Mouse (Mus musculus) left cerebral cortex, adult 2 months (tissue): ENCODE data around the gene Polr2h. TPM values are rescaled to one million over a fixed set of nuclear protein-coding genes. Genes with fewer than 3 reads are reported as not detected.

Experiments used
- DNase-seq, 2 experiments: peaks; one replicate each; pipeline ENCODE4 v3.0.0; 2021 to 2022; ENCODE audit warnings: low spot score in 2 of 2, mixed read lengths in 1 of 2; ENCODE audit errors: extremely low spot score in 1 of 2
- H3K27ac ChIP-seq: fragments of 200-600 bp; 2 replicates; pipeline ENCODE4 v1.8.1; 2022
- H3K4me3 ChIP-seq: fragments of 200-600 bp; 2 replicates; pipeline ENCODE4 v1.8.1; 2022
- CTCF ChIP-seq: fragments of 200-600 bp; IDR thresholded peaks from 2 replicates; pipeline ENCODE4 v1.8.1; 2022; ENCODE audit warnings: antibody characterized with exemption, mild to moderate bottlenecking, moderate library complexity
- intact Hi-C: fragments of 180-260 bp; cut with DNase I; formaldehyde crosslinking; loops from one replicate; pipeline ENCODE4 v1.15.1; 2025
- total RNA-seq, 2 experiments: library from RNA; stranded (reverse); gene quantifications; 2 replicates each; pipeline ENCODE4 v1.2.3; 2021

Polr2h gene
- total RNA-seq, 2 experiments from 2014 or later: 22.5 to 28.6 TPM

DNA sequence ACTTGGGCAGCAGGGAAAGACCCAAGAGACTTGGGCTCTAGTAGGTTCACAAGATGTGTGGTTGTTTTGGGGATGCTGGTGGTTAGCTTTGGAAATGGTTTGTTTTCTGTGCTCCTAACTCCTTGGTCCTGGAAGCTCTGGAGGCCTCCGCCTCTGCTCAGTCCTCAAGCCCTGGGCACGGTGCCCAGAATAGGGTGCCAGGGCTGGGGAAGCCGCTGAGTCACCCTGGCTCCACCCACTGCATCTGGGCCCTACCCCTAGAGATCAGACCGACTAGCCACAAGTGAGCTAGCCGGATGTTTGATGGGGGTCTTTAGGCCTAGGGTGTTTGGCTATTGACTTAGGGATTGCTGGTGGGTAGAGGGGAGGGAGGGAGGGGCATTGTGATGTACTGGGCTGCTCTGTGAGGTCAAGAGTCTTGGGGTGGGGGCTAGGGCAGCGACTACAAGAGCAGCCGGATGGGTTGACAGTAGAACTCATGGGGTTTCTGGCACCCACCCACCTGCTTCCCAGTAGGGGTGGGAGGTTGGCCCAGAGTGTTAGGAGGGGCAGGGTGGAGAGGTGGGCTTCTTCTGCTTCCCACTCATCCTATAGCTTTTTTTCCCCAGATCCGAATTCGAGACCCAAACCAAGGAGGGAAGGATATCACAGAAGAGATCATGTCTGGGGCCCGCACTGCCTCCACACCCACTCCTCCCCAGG is 39.3 kb upstream of the Polr2h start:
- Histone ChIP-seq H3K4me3 (no peak overlapping the region), H3K27ac (peak overlapping the region; percentile 53)
- peak; percentile 76 to 80 for DNase-seq
- no peak for TF ChIP-seq CTCF
- intact Hi-C loops: loop anchor here (2.0 kb wide), 1 partner anchor 15 kb away; the partner anchor contains the start of gene Fam131a

DNA sequence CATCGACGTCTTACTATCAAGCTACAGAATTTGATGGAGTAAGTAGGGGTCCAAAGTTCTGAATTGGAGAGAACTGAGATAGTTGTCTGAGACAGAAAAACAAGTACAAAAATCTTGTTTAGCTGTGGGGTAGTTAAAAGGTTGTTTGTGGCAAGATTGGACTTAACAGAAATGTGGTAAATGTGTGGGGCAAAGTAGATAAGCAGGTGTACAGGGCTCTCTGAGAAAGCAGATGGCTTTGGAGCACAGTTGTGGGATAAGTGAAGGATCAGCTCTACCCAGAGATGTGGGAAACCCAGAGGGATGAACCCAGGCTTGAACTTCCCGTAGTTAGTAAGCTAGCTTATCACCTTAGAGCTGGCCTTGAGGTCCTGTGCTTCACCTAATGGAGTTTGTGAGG is 26.7 kb upstream of the Polr2h start:
- no peak for TF ChIP-seq CTCF

DNA sequence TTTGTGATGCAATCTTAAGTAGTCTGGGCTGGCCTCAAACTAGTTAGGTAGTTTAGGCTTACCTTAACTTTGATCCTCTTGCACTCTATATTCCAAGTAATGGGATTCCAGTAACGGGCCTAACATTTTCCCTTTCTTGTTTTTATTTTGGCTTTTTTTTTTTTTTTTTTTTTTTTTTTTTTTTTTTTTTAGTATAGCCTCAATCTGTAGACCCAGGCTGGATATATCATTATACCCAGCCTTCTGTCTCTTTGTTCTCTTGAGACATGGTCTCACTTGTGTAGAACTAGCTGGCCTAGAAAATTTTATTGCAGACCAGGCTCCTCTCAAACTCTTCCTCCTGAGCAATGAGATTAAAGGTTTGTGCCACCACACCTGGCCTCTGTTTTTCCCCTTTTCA is 25.8 kb upstream of the Polr2h start:
- DNase-seq: no peak
- H3K4me3 ChIP-seq: no peak overlapping the region
- intact Hi-C loops: loop anchor here (2.0 kb wide), 1 partner anchor 13 kb away; no protein-coding TSS in a partner anchor
- no peak for TF ChIP-seq CTCF
- H3K27ac ChIP-seq: no peak overlapping the region

More for the DNA sequence above, 26.7 kb upstream of the Polr2h start:
- intact Hi-C loops: no loop called here
- Histone ChIP-seq H3K27ac (no peak overlapping the region), H3K4me3 (no peak overlapping the region)
- DNase-seq: no peak

DNA sequence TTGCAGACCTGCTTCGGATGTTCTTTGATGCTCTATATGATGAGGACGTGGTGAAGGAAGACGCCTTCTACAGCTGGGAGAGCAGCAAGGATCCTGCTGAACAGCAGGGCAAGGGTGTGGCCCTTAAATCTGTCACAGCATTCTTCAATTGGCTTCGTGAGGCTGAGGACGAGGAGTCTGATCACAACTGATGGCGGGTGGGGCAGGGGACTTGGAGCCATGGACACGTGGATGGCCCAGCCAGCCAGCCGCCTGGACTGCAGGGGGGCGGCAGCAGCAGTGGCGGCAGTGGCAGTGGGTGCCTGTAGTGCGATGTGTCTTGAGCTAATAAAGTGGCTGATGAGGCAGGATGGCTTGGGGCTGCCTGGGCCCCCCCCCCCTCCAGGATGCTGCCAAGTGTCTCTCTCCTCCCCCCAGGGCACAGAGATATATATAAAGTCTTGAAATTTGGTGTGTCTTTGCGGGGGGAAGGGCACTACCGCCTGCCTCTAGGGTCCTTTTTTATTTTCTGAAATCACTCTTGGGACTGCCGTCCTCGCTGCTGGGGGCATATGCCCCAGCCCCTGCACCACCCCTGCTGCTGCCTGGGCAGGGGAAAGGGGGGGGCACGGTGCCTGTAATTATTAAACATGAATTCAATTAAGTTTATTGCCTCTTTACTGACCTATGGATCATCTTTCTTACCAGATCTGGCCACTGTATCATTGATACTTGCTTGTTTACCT is 25.1 kb upstream of the Polr2h start:
- peak in 1 of 2 experiments; percentile 26 for DNase-seq
- peak overlapping the region; percentile 72; the same call in 1 of the 2 replicates for H3K4me3 ChIP-seq

DNA sequence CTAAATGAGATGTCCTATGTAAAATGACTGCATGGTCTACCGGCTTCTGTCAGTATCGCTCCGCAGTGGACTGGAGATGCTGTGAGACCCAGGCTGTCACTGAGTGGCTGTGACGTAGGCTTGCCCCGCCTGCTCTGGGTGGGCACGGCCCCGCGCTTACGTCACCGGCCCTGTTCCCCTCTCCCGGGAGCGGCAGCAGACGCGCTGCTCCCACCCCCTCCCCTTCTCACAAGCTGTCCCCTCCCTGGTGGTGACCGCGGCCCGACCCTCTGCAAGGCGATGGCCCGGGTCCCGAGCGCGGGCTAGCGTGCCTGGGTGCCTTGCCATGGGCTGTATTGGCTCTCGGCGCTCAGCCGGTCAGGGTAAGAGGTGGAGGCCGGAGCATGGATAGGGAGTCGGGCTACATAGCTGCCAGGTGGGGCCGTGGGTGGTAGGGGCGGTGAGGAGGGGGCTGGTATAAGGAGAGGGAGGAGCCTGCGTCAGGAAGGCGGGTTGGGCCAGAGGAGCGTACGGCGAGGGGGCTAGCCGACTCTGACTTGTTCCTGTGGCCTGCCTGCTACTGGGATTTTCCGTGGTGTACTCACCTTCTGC is 24.3 kb upstream of the Polr2h start, which contains the start of gene Fam131a:
Gene Fam131a (plus strand): TSS at position 131 of the 591 bp plus-strand sequence.
- H3K27ac ChIP-seq: peak within 1 kb of the TSS; percentile 88
- TF ChIP-seq CTCF: no peak
- peak within 1 kb of the TSS; percentile 72 for H3K4me3 ChIP-seq
- peak; percentile 93 to 94 for DNase-seq
- intact Hi-C loops: loop anchor here (2.0 kb wide), 1 partner anchor 14 kb away; no protein-coding TSS in a partner anchor

More for the DNA sequence above, 25.1 kb upstream of the Polr2h start:
- TF ChIP-seq CTCF: no peak
- peak overlapping the region; percentile 88 for H3K27ac ChIP-seq
- intact Hi-C loops: loop anchor here (2.0 kb wide), 1 partner anchor 14 kb away; no protein-coding TSS in a partner anchor

DNA sequence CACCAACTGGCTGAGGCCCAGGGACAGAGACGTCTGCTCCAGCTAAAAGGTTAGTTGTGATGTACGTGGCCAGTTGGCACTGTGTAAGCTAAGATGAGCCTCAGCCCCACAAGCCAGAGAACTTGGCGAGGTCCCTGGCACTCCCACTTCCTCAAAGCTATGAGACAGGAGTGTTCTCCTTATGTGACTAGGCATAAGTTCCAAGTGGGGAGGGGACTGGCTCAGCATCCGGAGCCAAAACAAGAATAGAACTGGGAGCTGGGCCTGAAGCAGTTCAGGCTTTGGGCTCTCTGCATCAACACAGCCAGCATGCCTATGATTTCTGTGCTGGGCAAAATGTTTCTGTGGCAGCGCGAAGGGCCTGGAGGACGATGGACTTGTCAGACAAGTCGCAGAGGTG is 22.7 kb upstream of the Polr2h start:
- intact Hi-C loops: loop anchor here (1.0 kb wide), 1 partner anchor 22 kb away; no protein-coding TSS in a partner anchor
- Histone ChIP-seq H3K4me3 (peak overlapping the region; percentile 72), H3K27ac (peak overlapping the region; percentile 88)
- no peak for TF ChIP-seq CTCF
- DNase-seq: peak in 1 of 2 experiments; percentile 67

DNA sequence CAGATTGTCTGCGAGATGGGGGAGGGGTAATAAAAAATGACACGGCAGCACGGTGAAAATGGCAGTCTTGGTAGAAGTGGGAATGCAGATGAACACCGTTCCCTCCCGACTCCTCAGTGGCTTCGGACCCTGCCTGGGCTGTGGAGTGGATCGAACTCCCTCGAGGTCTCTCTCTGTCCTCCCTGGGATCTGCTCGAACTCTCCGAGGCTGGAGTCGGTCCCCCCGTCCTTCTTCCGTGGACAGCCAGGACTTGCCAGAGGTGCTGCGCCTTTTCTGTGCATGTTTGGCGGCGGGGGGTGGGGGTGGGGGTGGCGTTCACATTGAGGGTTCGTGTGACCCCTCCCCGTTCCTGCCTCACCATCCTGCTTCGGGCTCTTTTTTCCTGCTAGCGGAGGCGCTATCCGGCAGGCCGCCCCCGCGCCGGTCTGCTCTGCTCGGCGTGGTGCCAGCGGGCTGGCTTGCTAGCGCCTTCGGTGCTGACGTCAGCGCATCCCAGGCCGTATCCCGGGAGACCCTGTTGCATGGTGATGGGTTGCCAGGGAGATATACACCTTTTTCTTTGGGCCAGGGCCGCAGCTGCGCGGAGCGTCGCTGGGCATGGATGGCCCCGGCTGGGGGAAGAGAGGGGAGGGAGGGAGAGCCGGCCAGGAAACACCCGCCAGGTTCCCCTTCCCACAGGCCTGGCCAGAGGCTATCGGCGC is 21.7 kb upstream of the Polr2h start:
- H3K4me3 ChIP-seq: peak overlapping the region; percentile 72
- peak overlapping the region; percentile 88 for H3K27ac ChIP-seq
- DNase-seq: peak; percentile 96 to 99
- intact Hi-C loops: no loop called here
- no peak for TF ChIP-seq CTCF

DNA sequence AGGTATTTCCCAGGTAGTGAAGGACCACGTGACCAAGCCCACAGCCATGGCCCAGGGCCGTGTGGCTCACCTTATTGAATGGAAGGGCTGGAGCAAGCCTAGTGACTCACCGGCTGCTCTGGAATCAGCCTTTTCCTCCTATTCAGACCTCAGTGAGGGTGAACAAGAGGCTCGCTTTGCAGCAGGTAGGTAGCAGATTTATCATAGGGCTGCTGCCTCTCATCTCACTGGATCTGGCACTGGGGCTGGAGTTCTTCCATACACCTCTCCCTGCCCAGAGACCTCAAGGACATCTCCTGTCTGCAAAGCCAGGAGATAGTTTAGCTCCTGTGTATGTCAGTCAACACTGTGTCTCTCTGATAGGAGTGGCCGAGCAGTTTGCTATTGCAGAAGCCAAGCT is 18.2 kb upstream of the Polr2h start:
- no peak overlapping the region for H3K4me3 ChIP-seq
- H3K27ac ChIP-seq: peak overlapping the region; percentile 24; the same call in 1 of the 2 replicates
- intact Hi-C loops: no loop called here
- no peak for DNase-seq
- no peak for TF ChIP-seq CTCF

DNA sequence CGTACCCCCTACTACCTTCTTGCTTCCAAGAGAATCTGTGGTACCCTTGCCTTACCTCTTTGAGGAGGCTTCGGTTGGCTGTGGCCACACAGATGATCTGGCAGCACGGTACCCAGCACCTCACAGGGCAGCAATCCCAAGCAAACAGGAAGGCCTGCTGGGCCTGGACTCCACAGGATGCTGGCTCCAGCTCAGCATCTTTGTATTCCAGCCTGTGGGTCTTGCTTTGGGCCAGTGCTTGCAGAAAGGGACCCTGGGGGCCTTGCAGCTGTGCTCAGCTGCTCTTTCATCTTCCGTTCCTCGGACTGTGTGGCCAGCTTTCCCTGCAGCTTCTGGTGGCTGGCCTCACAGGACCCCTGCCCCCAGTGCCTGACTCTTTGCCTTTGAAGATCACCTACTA is 17.4 kb upstream of the Polr2h start:
- Histone ChIP-seq H3K4me3 (no peak overlapping the region), H3K27ac (peak overlapping the region; percentile 24)
- no peak for TF ChIP-seq CTCF
- DNase-seq: no peak
- intact Hi-C loops: loop anchor here (5.0 kb wide), 1 partner anchor 492 kb away; no protein-coding TSS in a partner anchor

DNA sequence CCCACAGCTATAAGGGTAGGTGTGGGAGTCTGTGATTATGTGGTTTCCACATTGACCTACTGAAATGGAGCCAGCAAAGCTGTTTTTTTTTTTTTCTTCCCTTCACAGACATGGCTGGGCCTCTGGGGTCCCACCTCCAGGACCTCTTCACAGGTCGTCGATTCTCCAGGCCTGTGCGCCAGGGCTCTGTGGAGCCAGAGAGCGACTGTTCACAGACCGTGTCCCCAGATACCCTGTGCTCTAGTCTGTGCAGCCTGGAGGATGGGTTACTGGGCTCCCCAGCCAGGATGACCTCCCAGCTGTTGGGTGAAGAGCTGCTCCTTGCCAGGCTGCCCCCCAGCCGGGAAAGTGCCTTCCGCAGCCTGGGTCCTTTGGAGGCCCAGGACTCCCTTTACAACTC is 16.1 kb upstream of the Polr2h start:
- intact Hi-C loops: loop anchor here (5.0 kb wide), 1 partner anchor 491 kb away; no protein-coding TSS in a partner anchor
- Histone ChIP-seq H3K27ac (peak overlapping the region; percentile 64), H3K4me3 (no peak overlapping the region)
- no peak for DNase-seq
- no peak for TF ChIP-seq CTCF
